ENCODE assay signal across 9 mouse cellular contexts in genomic region chr11:99047120-99047519, GRCm38 (mm10). TPM values are rescaled to one million over a fixed set of nuclear protein-coding genes. Genes with fewer than 3 reads are reported as not detected.
A peak's percentile ranks its signal among the peaks of the same experiment; 100 is the strongest.
DNase-seq lines count a peak whose midpoint lies in the region; ATAC-seq lines count a peak whose summit lies in the region.
"Had no signal": no experiment of that assay in that cellular context is flagged by ENCODE, and none has a peak within 500 bp of the region (broad histone marks: within the 10 kb centered on the region; RNA-seq: fewer than 3 reads in every experiment).

No protein-coding gene starts in this region.

- WGBS in midbrain, embryonic 14.5 days: 63% methylated on average over 5 of the region's 5 CpGs
- 65% methylated on average over 5 of the region's 5 CpGs for WGBS in midbrain, embryonic 11.5 days
- WGBS in intestine, embryonic 15.5 days: 28% methylated on average over 5 of the region's 5 CpGs

- 0 out of 2 replicates have a peak overlapping the region, but pooled peaks have one; percentile 14 for H3K9ac ChIP-seq in midbrain, embryonic 14.5 days (replicated peaks; ENCODE audit: low read length)
- H3K9ac ChIP-seq in midbrain, embryonic 11.5 days (ENCODE audit: low read length): no peak overlapping the region
- no peak overlapping the region for H3K9ac ChIP-seq in intestine, embryonic 15.5 days
- H3K9ac ChIP-seq: liver, embryonic 13.5 days had no signal

- DNase-seq in midbrain, embryonic 14.5 days: peak; percentile 15
- DNase-seq in midbrain, embryonic 11.5 days (ENCODE audit: low spot score, missing footprints): no peak
- peak; percentile 73 to 86 for DNase-seq in gastrocnemius, postnatal 4 days (ENCODE audit: low spot score in 2 of 2)
- peak; percentile 75 for DNase-seq in lung, postnatal 14 days
- no peak for DNase-seq in right cerebral cortex, adult 18-20 months
- no peak for DNase-seq in yolk sac, embryonic 10.5 days (ENCODE audit: low spot score)
- DNase-seq in right cerebral cortex, postnatal 25 days: no peak
- DNase-seq: liver, embryonic 13.5 days had no signal

- H3K9me3 ChIP-seq in midbrain, embryonic 14.5 days (ENCODE audit: control insufficient read depth, low read length): no peaks in the 10 kb centered on the region
- H3K9me3 ChIP-seq in midbrain, embryonic 11.5 days (ENCODE audit: control insufficient read depth, low read length): no peaks in the 10 kb centered on the region
- H3K9me3 ChIP-seq in intestine, embryonic 15.5 days: no peaks in the 10 kb centered on the region
- H3K9me3 ChIP-seq: liver, embryonic 13.5 days had no signal

- H3K4me3 ChIP-seq in midbrain, embryonic 14.5 days (replicated peaks; ENCODE audit: low read depth, low read length): no peak overlapping the region
- no peak overlapping the region for H3K4me3 ChIP-seq in midbrain, embryonic 11.5 days (ENCODE audit: low read depth, low read length)
- no peak overlapping the region for H3K4me3 ChIP-seq in intestine, embryonic 15.5 days (replicated peaks)
- H3K4me3 ChIP-seq: liver, embryonic 13.5 days had no signal

- H3K27me3 ChIP-seq in midbrain, embryonic 14.5 days (ENCODE audit: control insufficient read depth, insufficient read depth, low read length): no peaks in the 10 kb centered on the region
- no peaks in the 10 kb centered on the region for H3K27me3 ChIP-seq in midbrain, embryonic 11.5 days (ENCODE audit: control insufficient read depth, insufficient read depth, low read length)
- H3K27me3 ChIP-seq in intestine, embryonic 15.5 days (replicated peaks): no peaks in the 10 kb centered on the region

- 0 out of 2 replicates have a peak, but pooled peaks cover 7% of the 10 kb centered on the region for H3K4me1 ChIP-seq in midbrain, embryonic 14.5 days (ENCODE audit: control insufficient read depth, insufficient read depth, low read length)
- H3K4me1 ChIP-seq in midbrain, embryonic 11.5 days (ENCODE audit: control insufficient read depth, insufficient read depth, low read length): peaks cover 3% of the 10 kb centered on the region
- peaks cover 50% of the 10 kb centered on the region for H3K4me1 ChIP-seq in intestine, embryonic 15.5 days (replicated peaks)

- no peak for ATAC-seq in midbrain, embryonic 14.5 days (ENCODE audit: low FRiP score, low TSS enrichment)
- no peak for ATAC-seq in midbrain, embryonic 11.5 days (ENCODE audit: low FRiP score)
- ATAC-seq in intestine, embryonic 15.5 days: peak; percentile 55

- no peak overlapping the region for H3K4me2 ChIP-seq in midbrain, embryonic 14.5 days (ENCODE audit: low read length)
- no peak overlapping the region for H3K4me2 ChIP-seq in midbrain, embryonic 11.5 days
- H3K4me2 ChIP-seq in intestine, embryonic 15.5 days (replicated peaks): peak overlapping the region; percentile 30

- H3K27ac ChIP-seq in midbrain, embryonic 14.5 days (replicated peaks; ENCODE audit: low read depth, low read length): peak overlapping the region; percentile 52; the same call in 1 of the 2 replicates
- H3K27ac ChIP-seq in midbrain, embryonic 11.5 days (ENCODE audit: low read depth, low read length): no peak overlapping the region
- peak overlapping the region; percentile 80 for H3K27ac ChIP-seq in intestine, embryonic 15.5 days

- H3K36me3 ChIP-seq in midbrain, embryonic 14.5 days (ENCODE audit: control insufficient read depth, insufficient read depth, low read length): peaks cover 8% of the 10 kb centered on the region; the same call in 1 of the 2 replicates
- H3K36me3 ChIP-seq in midbrain, embryonic 11.5 days (ENCODE audit: control insufficient read depth, insufficient read depth, low read length): peaks cover 8% of the 10 kb centered on the region
- peaks cover 29% of the 10 kb centered on the region for H3K36me3 ChIP-seq in intestine, embryonic 15.5 days

RNA-seq across cellular contexts. Expression of gene Igfbp4, which starts 6.1 kb away (rescaled TPM):
- polyA plus RNA-seq in midbrain, embryonic 14.5 days (2014; fragmentation: Nextera tagmentation; extraction: Ambion mirVana): 55.0 and 111 TPM in 2 replicates
- polyA plus RNA-seq in midbrain, embryonic 11.5 days (2014; fragmentation: Nextera tagmentation; extraction: Ambion mirVana): 207 and 209 TPM in 2 replicates
- 100 to 1,000 TPM; 317 to 355 TPM for total RNA-seq in gastrocnemius, postnatal 4 days (2021)
- 426 and 441 TPM in 2 replicates for polyA plus RNA-seq in intestine, embryonic 15.5 days (2015; fragmentation: Nextera tagmentation; extraction: Ambion mirVana)

RNA-seq across cellular contexts. Expression of gene Top2a, which starts 23.1 kb away (rescaled TPM):
- 24.9 and 67.9 TPM in 2 replicates for polyA plus RNA-seq in midbrain, embryonic 14.5 days (2014; fragmentation: Nextera tagmentation; extraction: Ambion mirVana)
- 431 and 436 TPM in 2 replicates for polyA plus RNA-seq in midbrain, embryonic 11.5 days (2014; fragmentation: Nextera tagmentation; extraction: Ambion mirVana)
- total RNA-seq in gastrocnemius, postnatal 4 days (2021): 10 to 100 TPM; 86.4 to 96.2 TPM
- 183 and 194 TPM in 2 replicates for polyA plus RNA-seq in intestine, embryonic 15.5 days (2015; fragmentation: Nextera tagmentation; extraction: Ambion mirVana)

RNA-seq across cellular contexts. Expression of gene Tns4, which starts 42.0 kb away (rescaled TPM):
- polyA plus RNA-seq in midbrain, embryonic 14.5 days (2014; fragmentation: Nextera tagmentation; extraction: Ambion mirVana): 0.22 TPM in 1 of 2 replicates, not detected in the other
- 0.23 and 0.67 TPM in 2 replicates for polyA plus RNA-seq in midbrain, embryonic 11.5 days (2014; fragmentation: Nextera tagmentation; extraction: Ambion mirVana)
- under 1 TPM in 1 of 2 experiments, not detected in 1; 0.13 TPM for total RNA-seq in gastrocnemius, postnatal 4 days (2021)
- polyA plus RNA-seq in intestine, embryonic 15.5 days (2015; fragmentation: Nextera tagmentation; extraction: Ambion mirVana): 0.58 and 0.93 TPM in 2 replicates

Comparison
In these comparisons a context has a peak if more than half of its experiments do, and no peak if none do; other contexts are left out.
1. DNase-seq: peak in midbrain, embryonic 14.5 days (single experiment), gastrocnemius, postnatal 4 days (2 of 2) and lung, postnatal 14 days (single experiment); none in midbrain, embryonic 11.5 days (single experiment), right cerebral cortex, adult 18-20 months (single experiment), yolk sac, embryonic 10.5 days (single experiment) and right cerebral cortex, postnatal 25 days (single experiment).